In the genomic region with DNA sequence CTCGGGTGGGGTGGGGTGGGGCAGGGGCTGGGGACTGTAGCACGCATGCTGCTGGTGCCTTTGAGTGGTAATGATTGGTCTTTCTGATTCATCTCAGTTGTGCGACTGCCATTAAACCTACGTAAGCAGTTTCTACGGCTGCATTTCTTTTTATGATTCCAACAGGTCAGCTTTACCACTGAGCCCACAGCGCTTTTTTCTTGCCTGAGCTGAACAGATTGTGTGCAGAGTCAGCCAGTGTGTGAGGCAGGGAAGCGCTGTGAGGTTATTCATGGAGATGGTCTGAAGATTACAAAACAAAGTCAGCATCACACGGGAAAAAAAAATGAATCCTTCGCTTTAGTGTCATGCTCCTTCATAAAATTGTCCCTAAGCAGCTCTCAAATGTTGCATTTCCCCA, we compare ENCODE assay signal across 35 mouse cellular contexts.
"Had no signal": no experiment of that assay in that cellular context is flagged by ENCODE, and none has a peak within 500 bp of the region (broad histone marks: within the 10 kb centered on the region; RNA-seq: fewer than 3 reads in every experiment).

No protein-coding gene starts in this region.

- H3K9me3 ChIP-seq: heart, embryonic 10.5 days; heart, embryonic 13.5 days; heart, embryonic 15.5 days; hindbrain, embryonic 10.5 days; hindbrain, embryonic 12.5 days; hindbrain, embryonic 13.5 days; hindbrain, embryonic 15.5 days; intestine, embryonic 15.5 days; kidney, embryonic 15.5 days had no signal

- H3K36me3 ChIP-seq: heart, embryonic 10.5 days; heart, embryonic 12.5 days; heart, embryonic 13.5 days; heart, embryonic 15.5 days; hindbrain, embryonic 10.5 days; hindbrain, embryonic 12.5 days; hindbrain, embryonic 13.5 days; hindbrain, embryonic 15.5 days; intestine, embryonic 15.5 days; kidney, embryonic 15.5 days had no signal

- H3K27me3 ChIP-seq: heart, embryonic 12.5 days; heart, embryonic 13.5 days; heart, embryonic 15.5 days; hindbrain, embryonic 12.5 days; hindbrain, embryonic 13.5 days; hindbrain, embryonic 15.5 days; intestine, embryonic 15.5 days; kidney, embryonic 15.5 days had no signal

- ATAC-seq: hindbrain, embryonic 16.5 days; hindbrain, postnatal 0 days; inflammation-experienced regulatory T-cells, adult 6 months; intestine, embryonic 15.5 days; intestine, embryonic 16.5 days; intestine, postnatal 0 days had no signal

- H3K27ac ChIP-seq: heart, embryonic 10.5 days; heart, embryonic 13.5 days; heart, embryonic 15.5 days; hindbrain, embryonic 10.5 days; hindbrain, embryonic 12.5 days; hindbrain, embryonic 13.5 days; hindbrain, embryonic 14.5 days; hindbrain, embryonic 15.5 days; hindbrain, postnatal 0 days; intestine, embryonic 15.5 days; kidney, embryonic 15.5 days; kidney, postnatal 0 days; layer of hippocampus, adult 2 months had no signal

- H3K9ac ChIP-seq: heart, embryonic 12.5 days; heart, embryonic 13.5 days; heart, embryonic 15.5 days; hindbrain, embryonic 12.5 days; hindbrain, embryonic 13.5 days; hindbrain, embryonic 14.5 days; hindbrain, embryonic 15.5 days; intestine, embryonic 15.5 days; kidney, embryonic 15.5 days had no signal

- DNase-seq: heart, postnatal 10 days; heart, postnatal 14 days; heart, postnatal 36 days; heart, postnatal 4 days; kidney, adult 11 months; kidney, adult 18-20 months; kidney, adult 2 months; kidney, adult 8-10 months; kidney, adult 9 months; kidney, postnatal 10 days; kidney, postnatal 14 days; kidney, postnatal 25 days; kidney, postnatal 36 days; kidney, postnatal 4 days; layer of hippocampus, adult 9-11 months; layer of hippocampus, postnatal 36 days had no signal

- H3K4me1 ChIP-seq: heart, embryonic 10.5 days; heart, embryonic 12.5 days; heart, embryonic 13.5 days; heart, embryonic 15.5 days; hindbrain, embryonic 10.5 days; hindbrain, embryonic 12.5 days; hindbrain, embryonic 13.5 days; hindbrain, embryonic 15.5 days; intestine, embryonic 15.5 days had no signal

- H3K4me3 ChIP-seq: heart, embryonic 10.5 days; heart, embryonic 12.5 days; heart, embryonic 13.5 days; heart, embryonic 15.5 days; hindbrain, embryonic 10.5 days; hindbrain, embryonic 12.5 days; hindbrain, embryonic 13.5 days; hindbrain, embryonic 15.5 days; intestine, embryonic 15.5 days; kidney, embryonic 15.5 days; layer of hippocampus, adult 2 months had no signal

- H3K4me2 ChIP-seq: heart, embryonic 11.5 days; heart, embryonic 12.5 days; heart, embryonic 13.5 days; heart, embryonic 15.5 days; hindbrain, embryonic 12.5 days; hindbrain, embryonic 13.5 days; hindbrain, embryonic 14.5 days; hindbrain, embryonic 15.5 days; intestine, embryonic 15.5 days; kidney, embryonic 15.5 days had no signal
